Mouse (Mus musculus) G1E (cell line): ENCODE results near the gene Gins3.

Experiments used
- CTCF ChIP-seq: IDR thresholded peaks from 2 replicates; pipeline ENCODE4 v1.5.1; 2012; ENCODE audit warnings: low read depth, low read length, inconsistent platforms, mixed read lengths
- TAL1 ChIP-seq: conservative IDR thresholded peaks from 2 replicates; pipeline ENCODE4 v1.6.1; 2012; ENCODE audit warnings: low read depth, low read length, inconsistent platforms, mixed read lengths

GRCm38 (mm10) chr8:95672811-95673210 lies 39.6 kb downstream of the Gins3 start:
- TF ChIP-seq CTCF = no peak
- no peak for TF ChIP-seq TAL1
